Mouse (Mus musculus) liver, embryonic 16.5 days (tissue): ENCODE measurements around the gene Ostc. TPM values are rescaled to one million over a fixed set of nuclear protein-coding genes. Genes with fewer than 3 reads are reported as not detected.
A peak's percentile ranks its signal among the peaks of the same experiment; 100 is the strongest.

ENCODE experiments used
- ATAC-seq: fragments of 200-750 bp; cut with Nextera tagmentation; 2 replicates; pipeline ENCODE4 v1.8.0; 2017; ENCODE audit warnings: low read depth, mild to moderate bottlenecking, moderate number of reproducible peaks, moderate library complexity
- H3K27ac ChIP-seq: fragments of 300-500 bp; sonication (generic); 2 replicates; pipeline ENCODE4 v1.5.1; 2014; ENCODE audit warnings: mild to moderate bottlenecking, low read length
- H3K27me3 ChIP-seq: fragments of 300-500 bp; sonication (generic); 2 replicates; pipeline ENCODE4 v1.6.1; 2014; ENCODE audit warnings: low read depth, low read length, mixed read lengths; ENCODE audit not compliant: control insufficient read depth, insufficient read depth
- H3K36me3 ChIP-seq: fragments of 300-500 bp; sonication (generic); 2 replicates; pipeline ENCODE4 v1.6.1; 2014; ENCODE audit warnings: mild to moderate bottlenecking; ENCODE audit not compliant: control insufficient read depth, insufficient read depth
- H3K4me1 ChIP-seq: fragments of 300-500 bp; sonication (generic); 2 replicates; pipeline ENCODE4 v1.6.1; 2014; ENCODE audit warnings: low read depth, low read length, mixed read lengths; ENCODE audit not compliant: control insufficient read depth
- H3K4me2 ChIP-seq: fragments of 300-500 bp; sonication (generic); 2 replicates; pipeline ENCODE4 v1.6.1; 2014; ENCODE audit warnings: low read depth, low read length, mixed read lengths
- H3K4me3 ChIP-seq: fragments of 300-500 bp; sonication (generic); 2 replicates; pipeline ENCODE4 v1.5.1; 2014; ENCODE audit warnings: low read depth, mild to moderate bottlenecking, low read length
- H3K9ac ChIP-seq: fragments of 300-500 bp; sonication (generic); 2 replicates; pipeline ENCODE4 v1.6.1; 2014; ENCODE audit warnings: low read depth, low read length
- H3K9me3 ChIP-seq: fragments of 300-500 bp; sonication (generic); replicated peaks from 2 replicates; pipeline ENCODE4 v1.6.1; 2016; ENCODE audit warnings: low read length; ENCODE audit not compliant: control insufficient read depth
- WGBS: fragments of 180-500 bp; shearing (Covaris S2); extraction: QIAGEN DNeasy Blood & Tissue Kit; methylation state at CpG from one replicate; pipeline ENCODE4 v1.1.7; 2014; ENCODE audit not compliant: insufficient replicate concordance; 5-methylcytosine and 5-hydroxymethylcytosine counted together
- polyA plus RNA-seq: library from polyadenylated mRNA; unstranded; fragments of >200 nt; fragmentation: Nextera tagmentation; extraction: Ambion mirVana; gene quantifications from 2 replicates; pipeline ENCODE4 v1.2.1, GENCODE M21; 2015

Ostc gene
- polyA plus RNA-seq, 1 experiment from 2014 or later, result 224 TPM

GRCm38 (mm10) chr3:130677671-130678460, 31.4 kb downstream of the Ostc start:
- Histone ChIP-seq H3K27ac (no peak overlapping the region), H3K9ac (no peak overlapping the region), H3K36me3 (no peaks in the 10 kb centered on the region), H3K27me3 (no peaks in the 10 kb centered on the region), H3K4me3 (no peak overlapping the region), H3K4me2 (no peak overlapping the region), H3K9me3 (no peaks in the 10 kb centered on the region), H3K4me1 (no peaks in the 10 kb centered on the region)
- ATAC-seq, result no peak
- 78% methylated on average over 19 of the region's 19 CpGs for WGBS

- Histone ChIP-seq H3K9me3 (no peaks in the 10 kb centered on the region), H3K4me2 (no peak overlapping the region), H3K27ac (no peak overlapping the region), H3K4me3 (no peak overlapping the region), H3K36me3 (no peaks in the 10 kb centered on the region), H3K27me3 (no peaks in the 10 kb centered on the region), H3K9ac (no peak overlapping the region), H3K4me1 (no peaks in the 10 kb centered on the region)
- no peak for ATAC-seq
- 69% methylated on average over 14 of the region's 14 CpGs for WGBS
These were observed 38.0 kb downstream of the Ostc start for GRCm38 (mm10) chr3:130671291-130671690.

- H3K36me3 ChIP-seq, result no peaks in the 10 kb centered on the region
- H3K4me1 ChIP-seq, result no peaks in the 10 kb centered on the region
- H3K9ac ChIP-seq, result no peak overlapping the region
- H3K27ac ChIP-seq, result no peak overlapping the region
- no peak overlapping the region for H3K4me3 ChIP-seq
- 66% methylated on average over 3 of the region's 3 CpGs for WGBS
- ATAC-seq, result no peak
- H3K27me3 ChIP-seq, result no peaks in the 10 kb centered on the region
- no peak overlapping the region for H3K4me2 ChIP-seq
- no peaks in the 10 kb centered on the region for H3K9me3 ChIP-seq
These were observed 46.7 kb downstream of the Ostc start for GRCm38 (mm10) chr3:130662496-130662895.

- Histone ChIP-seq H3K9me3 (no peaks in the 10 kb centered on the region), H3K9ac (no peak overlapping the region), H3K36me3 (no peaks in the 10 kb centered on the region), H3K27ac (no peak overlapping the region), H3K27me3 (no peaks in the 10 kb centered on the region), H3K4me1 (no peaks in the 10 kb centered on the region), H3K4me2 (no peak overlapping the region), H3K4me3 (no peak overlapping the region)
- 20% methylated on average over 6 of the region's 6 CpGs for WGBS
- ATAC-seq, result peak; percentile 71
These were observed 48.6 kb downstream of the Ostc start for GRCm38 (mm10) chr3:130660619-130661018.

GRCm38 (mm10) chr3:130649569-130649968, 59.7 kb downstream of the Ostc start:
- H3K36me3 ChIP-seq, result no peaks in the 10 kb centered on the region
- peak; percentile 80 for ATAC-seq
- H3K9me3 ChIP-seq, result no peaks in the 10 kb centered on the region
- no peak overlapping the region for H3K4me2 ChIP-seq
- no peaks in the 10 kb centered on the region; the same call in 1 of the 2 replicates for H3K4me1 ChIP-seq
- no peak overlapping the region for H3K27ac ChIP-seq
- no peak overlapping the region for H3K4me3 ChIP-seq
- WGBS, result 39% methylated on average over 6 of the region's 6 CpGs
- H3K9ac ChIP-seq, result no peak overlapping the region
- H3K27me3 ChIP-seq, result no peaks in the 10 kb centered on the region

GRCm38 (mm10) chr3:130646110-130646810, 63.0 kb downstream of the Ostc start:
- ATAC-seq, result no peak
- 66% methylated on average over 11 of the region's 11 CpGs for WGBS
- H3K27me3 ChIP-seq, result no peaks in the 10 kb centered on the region
- no peak overlapping the region for H3K9ac ChIP-seq
- H3K4me2 ChIP-seq, result no peak overlapping the region
- H3K27ac ChIP-seq, result no peak overlapping the region
- H3K4me1 ChIP-seq, result no peaks in the 10 kb centered on the region; the same call in 1 of the 2 replicates
- no peaks in the 10 kb centered on the region for H3K36me3 ChIP-seq
- no peaks in the 10 kb centered on the region for H3K9me3 ChIP-seq
- H3K4me3 ChIP-seq, result no peak overlapping the region

Other genes starting within 250 kb of the Ostc start
- 1.3 and 1.9 TPM in 2 replicates for gene Etnppl, start 92.0 kb downstream of the Ostc start, polyA plus RNA-seq
- 445 and 513 TPM in 2 replicates for gene Rpl34, start 21.0 kb upstream of the Ostc start, polyA plus RNA-seq